Mouse (Mus musculus): ENCODE measurements around the gene A630089N07Rik.
"Not testable (repeated sequence)": the region's sequence is repeated elsewhere in the genome, so short reads cannot be mapped to it uniquely, and the experiment has no call there.

Gene A630089N07Rik

GRCm38 (mm10) chr16:98081889-98082818 lies at the start of gene A630089N07Rik:
A630089N07Rik (minus strand) TSS chr16:98082450.
- in situ Hi-C loops (cut with MboI, MseI), result loop anchor here (5.0 kb wide), 1 partner anchor 40 kb away; no protein-coding TSS in a partner anchor

GRCm38 (mm10) chr16:98107109-98107508 lies 24.9 kb upstream of the A630089N07Rik start:
- in situ Hi-C loops (cut with MboI, MseI), result no loop called here

GRCm38 (mm10) chr16:98081550-98081888 lies 731 bp downstream of the A630089N07Rik start:
- in situ Hi-C loops (cut with MboI, MseI), result loop anchor here (5.0 kb wide), 1 partner anchor 39 kb away; no protein-coding TSS in a partner anchor

GRCm38 (mm10) chr16:98081140-98081539 lies 1.1 kb downstream of the A630089N07Rik start:
- in situ Hi-C loops (cut with MboI, MseI), result loop anchor here (5.0 kb wide), 1 partner anchor 39 kb away; no protein-coding TSS in a partner anchor

GRCm38 (mm10) chr16:98079382-98079781 lies 2.9 kb downstream of the A630089N07Rik start:
- in situ Hi-C loops (cut with MboI, MseI), result not testable (repeated sequence)

GRCm38 (mm10) chr16:98041676-98042075 lies 40.6 kb downstream of the A630089N07Rik start:
- in situ Hi-C loops (cut with MboI, MseI), result loop anchor here (5.0 kb wide), 1 partner anchor 41 kb away; the partner anchor contains the start of gene A630089N07Rik

GRCm38 (mm10) chr16:98034971-98035370 lies 47.3 kb downstream of the A630089N07Rik start:
- in situ Hi-C loops (cut with MboI, MseI), result not testable (repeated sequence)

- in situ Hi-C loops (cut with MboI, MseI), result not testable (repeated sequence)
Observed at GRCm38 (mm10) chr16:98026186-98026585, 56.1 kb downstream of the A630089N07Rik start.

GRCm38 (mm10) chr16:98022657-98023345 lies 59.4 kb downstream of the A630089N07Rik start:
- in situ Hi-C loops (cut with MboI, MseI), result no loop called here

GRCm38 (mm10) chr16:98022081-98022480 lies 60.2 kb downstream of the A630089N07Rik start:
- in situ Hi-C loops (cut with MboI, MseI), result no loop called here

- in situ Hi-C loops (cut with MboI, MseI), result loop anchor here (5.0 to 10.0 kb wide), 2 partner anchors 35 to 143 kb away; partner anchors contain the start of genes C2cd2, Prdm15 and Zbtb21
Observed at GRCm38 (mm10) chr16:97997383-97997731, 84.9 kb downstream of the A630089N07Rik start.

- in situ Hi-C loops (cut with MboI, MseI), result loop anchor here (5.0 to 10.0 kb wide), 2 partner anchors 34 to 142 kb away; partner anchors contain the start of genes C2cd2, Prdm15 and Zbtb21
Observed at GRCm38 (mm10) chr16:97996616-97997382, 85.5 kb downstream of the A630089N07Rik start, which contains the start of gene B230307C23Rik. B230307C23Rik (plus strand) TSS chr16:97997315.

GRCm38 (mm10) chr16:97995849-97996615 lies 86.2 kb downstream of the A630089N07Rik start:
- in situ Hi-C loops (cut with MboI, MseI), result loop anchor here (5.0 to 10.0 kb wide), 2 partner anchors 34 to 141 kb away; partner anchors contain the start of genes C2cd2, Prdm15 and Zbtb21

GRCm38 (mm10) chr16:97992477-97992876 lies 89.8 kb downstream of the A630089N07Rik start:
- in situ Hi-C loops (cut with MboI, MseI), result loop anchor here (10.0 kb wide), 1 partner anchor 138 kb away; the partner anchor contains the start of gene Prdm15

- in situ Hi-C loops (cut with MboI, MseI), result loop anchor here (10.0 kb wide), 1 partner anchor 137 kb away; the partner anchor contains the start of gene Prdm15
Observed at GRCm38 (mm10) chr16:97991517-97991916, 90.7 kb downstream of the A630089N07Rik start.

GRCm38 (mm10) chr16:97984589-97984988 lies 97.7 kb downstream of the A630089N07Rik start:
- in situ Hi-C loops (cut with MboI, MseI), result no loop called here

- in situ Hi-C loops (cut with MboI, MseI), result no loop called here
Observed at GRCm38 (mm10) chr16:97981362-97981761, 100.9 kb downstream of the A630089N07Rik start.

- in situ Hi-C loops (cut with MboI, MseI), result no loop called here
Observed at GRCm38 (mm10) chr16:97977722-97978121, 104.5 kb downstream of the A630089N07Rik start.

GRCm38 (mm10) chr16:97977277-97977676 lies 105.0 kb downstream of the A630089N07Rik start:
- in situ Hi-C loops (cut with MboI, MseI), result no loop called here

- in situ Hi-C loops (cut with MboI, MseI), result loop anchor here (5.0 to 10.0 kb wide), 2 partner anchors 33 to 109 kb away; partner anchors contain the start of genes B230307C23Rik and Prdm15
Observed at GRCm38 (mm10) chr16:97963956-97964540, 118.2 kb downstream of the A630089N07Rik start.

Data from T-helper 2 cell (primary cell).